Mouse (Mus musculus): ENCODE results near the gene Olfr533. TPM values are rescaled to one million over a fixed set of nuclear protein-coding genes. Genes with fewer than 3 reads are reported as not detected.
"Not testable (repeated sequence)": the region's sequence is repeated elsewhere in the genome, so short reads cannot be mapped to it uniquely, and the experiment has no call there.

Olfr533 gene
- polyA plus RNA-seq, 1 experiment from 2014 or later: not detected

DNA sequence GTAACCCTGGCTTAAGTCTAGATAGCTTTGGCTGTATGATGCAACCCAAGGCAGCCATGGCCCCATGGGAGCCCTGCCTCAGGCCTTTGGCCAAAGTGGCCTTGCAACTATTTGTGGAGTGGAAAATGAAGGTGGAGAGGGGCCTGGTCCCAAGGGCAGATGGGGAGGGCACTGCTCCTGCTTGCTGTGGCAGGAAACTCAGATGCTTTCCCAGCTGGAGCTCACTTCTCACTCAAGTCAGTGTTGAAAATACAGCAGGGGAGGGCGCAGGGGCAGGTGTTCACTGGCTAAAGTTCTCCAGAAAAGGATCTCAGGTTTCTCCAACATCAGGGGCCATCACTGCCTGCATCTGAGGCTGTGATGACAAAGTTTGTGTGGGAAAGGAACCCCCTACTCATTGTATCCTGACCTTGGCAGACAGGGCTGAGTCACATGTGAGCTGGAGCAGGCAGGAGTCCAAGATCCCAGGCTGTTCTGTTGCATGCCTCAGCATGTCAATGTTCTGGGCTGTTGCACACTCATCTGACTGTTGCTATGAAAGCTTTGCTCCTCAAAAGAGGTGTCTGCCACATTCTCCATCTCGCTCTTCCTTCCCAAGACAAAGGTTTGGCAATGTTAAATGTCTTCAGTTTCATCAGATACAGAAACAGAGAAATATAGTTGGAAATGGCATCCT is 44.3 kb downstream of the Olfr533 start, which contains the start of gene Olfr536:
Olfr536 (minus strand) TSS at position 51 of the 676 bp plus-strand sequence.
- not testable (repeated sequence) for H3K9ac ChIP-seq (ENCODE audit: low read depth, low read length); H3K36me3 ChIP-seq (ENCODE audit: control insufficient read depth, insufficient read depth, low read length); DNase-seq (ENCODE audit: low spot score); ATAC-seq (ENCODE audit: low FRiP score); H3K27ac ChIP-seq (ENCODE audit: low read depth, low read length); H3K9me3 ChIP-seq (ENCODE audit: control insufficient read depth, low read length); H3K27me3 ChIP-seq (ENCODE audit: control insufficient read depth, insufficient read depth, low read length); H3K4me1 ChIP-seq (replicated peaks; ENCODE audit: control insufficient read depth, insufficient read depth, low read length); H3K4me2 ChIP-seq (replicated peaks; ENCODE audit: low read depth, low read length); H3K4me3 ChIP-seq (ENCODE audit: low read depth, low read length)
- 80% methylated on average over 1 of the region's 2 CpGs for WGBS

Other genes starting within 250 kb of the Olfr533 start
- gene Cd163l1, start 245.1 kb upstream of the Olfr533 start, polyA plus RNA-seq (2014; fragmentation: Nextera tagmentation; extraction: Ambion mirVana): not detected in 2 replicates
- gene 5830411N06Rik, start 216.1 kb upstream of the Olfr533 start, polyA plus RNA-seq (2014; fragmentation: Nextera tagmentation; extraction: Ambion mirVana): not detected in 2 replicates
- gene Olfr525, start 142.5 kb upstream of the Olfr533 start, polyA plus RNA-seq (2014; fragmentation: Nextera tagmentation; extraction: Ambion mirVana): not detected in 2 replicates
- gene Olfr527, start 129.4 kb upstream of the Olfr533 start, polyA plus RNA-seq (2014; fragmentation: Nextera tagmentation; extraction: Ambion mirVana): not detected in 2 replicates
- not detected in 2 replicates for gene Olfr60, start 101.7 kb upstream of the Olfr533 start, polyA plus RNA-seq (2014; fragmentation: Nextera tagmentation; extraction: Ambion mirVana)
- gene Olfr530, start 87.0 kb upstream of the Olfr533 start, polyA plus RNA-seq (2014; fragmentation: Nextera tagmentation; extraction: Ambion mirVana): not detected in 2 replicates
- not detected in 2 replicates for gene Olfr531, start 60.5 kb upstream of the Olfr533 start, polyA plus RNA-seq (2014; fragmentation: Nextera tagmentation; extraction: Ambion mirVana)
- gene Olfr532, start 41.7 kb upstream of the Olfr533 start, polyA plus RNA-seq (2014; fragmentation: Nextera tagmentation; extraction: Ambion mirVana): not detected in 2 replicates
- gene Olfr535, start 20.8 kb downstream of the Olfr533 start, polyA plus RNA-seq (2014; fragmentation: Nextera tagmentation; extraction: Ambion mirVana): not detected in 2 replicates
- not detected in 2 replicates for gene Olfr536, start 44.0 kb downstream of the Olfr533 start, polyA plus RNA-seq (2014; fragmentation: Nextera tagmentation; extraction: Ambion mirVana)
- not detected in 2 replicates for gene Olfr538, start 104.5 kb downstream of the Olfr533 start, polyA plus RNA-seq (2014; fragmentation: Nextera tagmentation; extraction: Ambion mirVana)
- not detected in 2 replicates for gene Olfr46, start 137.9 kb downstream of the Olfr533 start, polyA plus RNA-seq (2014; fragmentation: Nextera tagmentation; extraction: Ambion mirVana)
- gene Olfr61, start 165.6 kb downstream of the Olfr533 start, polyA plus RNA-seq (2014; fragmentation: Nextera tagmentation; extraction: Ambion mirVana): not detected in 2 replicates
- gene Olfr53, start 183.1 kb downstream of the Olfr533 start, polyA plus RNA-seq (2014; fragmentation: Nextera tagmentation; extraction: Ambion mirVana): not detected in 2 replicates
- not detected in 2 replicates for gene Olfr539, start 196.6 kb downstream of the Olfr533 start, polyA plus RNA-seq (2014; fragmentation: Nextera tagmentation; extraction: Ambion mirVana)
- gene Olfr45, start 218.6 kb downstream of the Olfr533 start, polyA plus RNA-seq (2014; fragmentation: Nextera tagmentation; extraction: Ambion mirVana): not detected in 2 replicates
- gene Olfr541, start 233.9 kb downstream of the Olfr533 start, polyA plus RNA-seq (2014; fragmentation: Nextera tagmentation; extraction: Ambion mirVana): not detected in 2 replicates

All from hindbrain, embryonic 11.5 days (tissue).